In the genomic region with DNA sequence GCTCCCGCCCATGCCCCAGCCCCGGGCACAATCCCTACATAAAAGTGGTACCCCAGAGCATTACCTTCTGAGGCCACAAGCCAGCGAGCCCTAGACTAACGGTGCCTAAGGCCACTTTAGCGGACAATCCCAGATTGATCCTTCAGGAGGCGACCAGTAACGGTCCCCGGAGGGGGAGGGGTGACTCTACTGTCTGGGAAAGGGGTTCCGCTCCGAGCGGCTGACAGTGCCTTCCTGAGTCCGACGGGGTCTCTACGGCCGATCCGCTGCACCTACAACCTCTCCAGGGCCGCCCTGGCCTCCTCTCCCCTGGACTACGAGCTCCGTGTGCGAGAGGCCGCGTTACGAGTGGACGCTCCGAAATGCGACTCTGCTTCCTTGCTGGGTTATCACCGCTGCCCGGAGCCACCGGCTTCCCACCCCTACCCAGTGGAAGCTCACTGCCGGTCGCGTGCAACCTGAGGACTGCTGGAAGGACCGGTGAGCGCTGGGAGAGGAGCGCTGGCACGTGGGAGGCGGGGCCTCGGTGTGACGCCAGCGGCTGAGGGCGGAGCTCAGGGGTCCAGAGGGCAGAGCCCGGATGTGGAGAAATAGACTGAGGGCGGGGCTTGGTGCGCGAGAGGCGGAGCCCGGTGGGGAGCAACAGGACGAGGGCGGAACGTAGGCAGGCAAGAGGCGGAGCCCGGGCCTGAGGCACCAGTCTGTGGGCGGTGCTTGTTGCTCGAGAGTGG, we compare ENCODE assay signal across 8 mouse cellular contexts. TPM values are rescaled to one million over a fixed set of nuclear protein-coding genes. Genes with fewer than 3 reads are reported as not detected.
DNase-seq lines count a peak whose midpoint lies in the region; ATAC-seq lines count a peak whose summit lies in the region.

No protein-coding gene starts in this region.

- H3K27me3 ChIP-seq in hindbrain, embryonic 11.5 days (ENCODE audit: control insufficient read depth, insufficient read depth, low read length) = no peaks in the 10 kb centered on the region

- peak; percentile 99 for ATAC-seq in hindbrain, embryonic 11.5 days (ENCODE audit: low FRiP score)

- no peaks in the 10 kb centered on the region for H3K36me3 ChIP-seq in hindbrain, embryonic 11.5 days (ENCODE audit: control insufficient read depth, insufficient read depth, low read length)

- peak overlapping the region; percentile 56 for H3K4me3 ChIP-seq in hindbrain, embryonic 11.5 days (ENCODE audit: low read depth, low read length)

- no peaks in the 10 kb centered on the region for H3K9me3 ChIP-seq in hindbrain, embryonic 11.5 days (ENCODE audit: control insufficient read depth, low read length)

- no peaks in the 10 kb centered on the region for H3K4me1 ChIP-seq in hindbrain, embryonic 11.5 days (replicated peaks; ENCODE audit: control insufficient read depth, insufficient read depth, low read length)

- H3K9ac ChIP-seq in hindbrain, embryonic 11.5 days (ENCODE audit: low read depth, low read length) = peak overlapping the region; percentile 60

- H3K27ac ChIP-seq in hindbrain, embryonic 11.5 days (ENCODE audit: low read depth, low read length) = no peak overlapping the region

- under 1% methylated on average over 53 of the region's 54 CpGs for WGBS in hindbrain, embryonic 11.5 days

- H3K4me2 ChIP-seq in hindbrain, embryonic 11.5 days (replicated peaks; ENCODE audit: low read depth, low read length) = peak overlapping the region; percentile 90

- peak; percentile 99 for DNase-seq in Muller cell, postnatal 12 days (ENCODE audit: inconsistent ontology term)
- DNase-seq in cerebellum, adult 9-11 months = peak; percentile 99
- peak; percentile 96 to 98 for DNase-seq in frontal cortex, adult 2 months (ENCODE audit: extremely low spot score in 1 of 2, low spot score in 1 of 2)
- peak; percentile 98 for DNase-seq in hindbrain, embryonic 11.5 days (ENCODE audit: low spot score)
- DNase-seq in layer of hippocampus, postnatal 10 days (ENCODE audit: low spot score in 2 of 2) = peak; percentile 98 to 99
- peak; percentile 100 for DNase-seq in lung, postnatal 10 days
- DNase-seq in ovary, postnatal 36 days (ENCODE audit: low spot score) = peak; percentile 100
- peak; percentile 98 for DNase-seq in thymus, postnatal 25 days

RNA-seq across cellular contexts. Expression of gene Tspan9, which starts 56.9 kb away (rescaled TPM):
- 56.9 and 60.6 TPM in 2 replicates for polyA plus RNA-seq in frontal cortex, adult 2 months (2012; rRNA removed)
- 46.2 and 48.9 TPM in 2 replicates for polyA plus RNA-seq in hindbrain, embryonic 11.5 days (2014; fragmentation: Nextera tagmentation; extraction: Ambion mirVana)
- total RNA-seq in layer of hippocampus, postnatal 10 days (2021) = 10 to 100 TPM; 79.8 to 84.6 TPM
